Mouse (Mus musculus) MEL (cell line): ENCODE measurements around the gene Gipc2.

Source experiments
- CTCF ChIP-seq, 3 experiments: IDR thresholded peaks in 2 of 3; conservative IDR thresholded peaks in 1 of 3; 2 replicates each; pipeline ENCODE4 v1.5.1; 2011 to 2012; ENCODE audit warnings: low read length in 3 of 3, low read depth in 2 of 3, mild to moderate bottlenecking in 2 of 3, improper control_type of control experiment in 1 of 3, inconsistent platforms in 1 of 3, mixed read lengths in 1 of 3, moderate library complexity in 1 of 3; ENCODE audit not compliant: control insufficient read depth in 1 of 3, insufficient read depth in 1 of 3, poor library complexity in 1 of 3, severe bottlenecking in 1 of 3
- E2F4 ChIP-seq: IDR thresholded peaks from 2 replicates; pipeline ENCODE4 v1.6.1; 2011; ENCODE audit warnings: low read depth, low read length, improper control_type of control experiment, borderline replicate concordance
- ELF1 ChIP-seq: IDR thresholded peaks from 2 replicates; pipeline ENCODE4 v1.6.1; 2014; ENCODE audit warnings: low read depth, mild to moderate bottlenecking, inconsistent platforms, low read length, improper control_type of control experiment, moderate library complexity
- GATA1 ChIP-seq: IDR thresholded peaks from 2 replicates; pipeline ENCODE4 v1.6.1; 2011; ENCODE audit warnings: low read depth, low read length, improper control_type of control experiment
- KAT2A ChIP-seq: conservative IDR thresholded peaks from 2 replicates; pipeline ENCODE4 v1.6.1; 2012; ENCODE audit warnings: low read depth, low read length, improper control_type of control experiment, inconsistent platforms
- MAZ ChIP-seq: IDR thresholded peaks from 2 replicates; pipeline ENCODE4 v1.6.1; 2012; ENCODE audit warnings: low read depth, mild to moderate bottlenecking, inconsistent platforms, low read length, improper control_type of control experiment
- MXI1 ChIP-seq: IDR thresholded peaks from 2 replicates; pipeline ENCODE4 v1.6.1; 2011; ENCODE audit warnings: mild to moderate bottlenecking, low read depth, low read length, improper control_type of control experiment
- MYC ChIP-seq: IDR thresholded peaks from 2 replicates; pipeline ENCODE4 v1.6.1; 2011; ENCODE audit warnings: low read depth, mild to moderate bottlenecking, low read length, improper control_type of control experiment, moderate library complexity
- POLR2A ChIP-seq, 2 experiments: IDR thresholded peaks; 2 replicates each; pipeline ENCODE4 v1.6.1; 2011 to 2012; ENCODE audit warnings: low read length in 2 of 2, mild to moderate bottlenecking in 2 of 2, control low read depth in 1 of 2, improper control_type of control experiment in 1 of 2, low read depth in 1 of 2, moderate library complexity in 1 of 2; ENCODE audit not compliant: control insufficient read depth in 1 of 2, insufficient read depth in 1 of 2, poor library complexity in 1 of 2
- SIN3A ChIP-seq: IDR thresholded peaks from 2 replicates; pipeline ENCODE4 v1.6.1; 2012; ENCODE audit warnings: low read length, improper control_type of control experiment, inconsistent platforms
- SMC3 ChIP-seq: IDR thresholded peaks from 2 replicates; pipeline ENCODE4 v1.6.1; 2011; ENCODE audit warnings: low read depth, low read length, improper control_type of control experiment
- TCF12 ChIP-seq: IDR thresholded peaks from 2 replicates; pipeline ENCODE4 v1.6.1; 2014; ENCODE audit warnings: low read depth, mild to moderate bottlenecking, inconsistent platforms, low read length, improper control_type of control experiment, moderate library complexity
- UBTF ChIP-seq: IDR thresholded peaks from 2 replicates; pipeline ENCODE4 v1.6.1; 2012; ENCODE audit warnings: low read depth, mild to moderate bottlenecking, inconsistent platforms, low read length, improper control_type of control experiment, moderate library complexity, borderline replicate concordance; ENCODE audit not compliant: insufficient read depth
- ZNF384 ChIP-seq: IDR thresholded peaks from 2 replicates; pipeline ENCODE4 v1.6.1; 2012; ENCODE audit warnings: low read depth, mild to moderate bottlenecking, inconsistent platforms, low read length, improper control_type of control experiment

DNA sequence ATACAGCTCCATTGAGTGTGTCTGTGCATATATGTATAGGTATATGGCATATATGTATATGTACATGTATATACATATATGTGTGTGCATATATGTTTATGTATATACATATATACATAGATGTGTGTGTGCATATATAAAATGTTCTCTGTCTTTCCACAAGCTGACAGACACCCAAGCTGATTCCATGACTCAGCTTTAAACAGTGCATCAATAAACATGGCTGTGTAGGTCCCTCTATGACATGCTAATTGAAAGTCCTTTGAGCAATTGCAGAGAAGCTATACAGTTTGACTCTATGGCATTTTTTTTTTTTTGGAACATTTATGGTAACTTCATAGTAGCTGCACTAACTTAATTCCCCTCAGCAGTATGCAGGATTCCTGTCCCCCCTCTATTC, 6.7 kb downstream of the Gipc2 start:
- TF ChIP-seq KAT2A (no peak), POLR2A (IDR thresholded peaks at IDR 0.05; ENCODE audit: control insufficient read depth in 1 of 2, insufficient read depth in 1 of 2, low read depth in 1 of 2, low read length in 2 of 2, poor library complexity in 1 of 2) (no peak), E2F4 (no peak), CTCF (IDR thresholded peaks at IDR 0.05 in 2 of 3, conservative IDR thresholded peaks at IDR 0.05 in 1 of 3; ENCODE audit: control insufficient read depth in 1 of 3, insufficient read depth in 1 of 3, low read depth in 2 of 3, low read length in 3 of 3, poor library complexity in 1 of 3, severe bottlenecking in 1 of 3) (no peak), TCF12 (no peak), ELF1 (no peak), ZNF384 (no peak), MYC (no peak), UBTF (no peak), MAZ (no peak), MXI1 (no peak), SIN3A (no peak), SMC3 (no peak), GATA1 (no peak)
